Mouse (Mus musculus) stomach, postnatal 0 days (tissue): Measurements from ENCODE around the gene Sike1.
A peak's percentile ranks its signal among the peaks of the same experiment; 100 is the strongest.

Experiments
- CTCF ChIP-seq: IDR thresholded peaks from 2 replicates; pipeline ENCODE4 v1.5.1; 2016; ENCODE audit warnings: antibody characterized with exemption, low read depth, mild to moderate bottlenecking, moderate library complexity
- EP300 ChIP-seq: optimal IDR thresholded peaks from 2 replicates; pipeline ENCODE3; 2016; ENCODE audit warnings: antibody characterized with exemption

DNA sequence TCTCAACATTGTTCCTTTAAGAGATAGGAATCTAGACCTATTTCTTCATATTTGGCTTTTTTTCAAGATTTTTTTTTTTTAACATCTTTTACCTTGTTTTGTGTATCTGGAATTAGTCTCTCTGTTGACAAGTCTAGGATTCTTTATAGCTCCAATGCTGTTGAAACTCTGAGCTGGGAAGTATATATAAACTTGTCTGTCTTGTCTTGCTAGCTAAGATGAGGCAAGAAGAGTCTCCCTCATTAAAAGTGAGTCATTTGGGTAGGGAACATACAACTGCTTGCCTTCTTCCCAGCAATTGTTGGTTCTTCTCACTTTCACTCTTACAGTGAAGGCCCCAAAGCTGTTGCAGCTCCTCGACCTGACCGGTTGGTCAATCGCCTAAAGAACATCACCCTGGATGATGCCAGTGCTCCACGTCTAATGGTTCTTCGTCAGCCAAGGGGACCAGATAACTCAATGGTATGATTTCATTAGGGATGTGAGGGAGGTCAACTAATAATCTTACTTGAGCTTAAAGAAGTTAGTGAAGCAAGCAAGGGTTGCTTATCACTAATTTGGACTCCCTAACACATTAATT lies 60.6 kb downstream of the Sike1 start:
- TF ChIP-seq EP300 (peak; percentile 44), CTCF (no peak)
